Comparison of ENCODE assay signal across 23 mouse cellular contexts in genomic region chr9:34258492-34258891, GRCm38 (mm10).
DNase-seq lines count a peak whose midpoint lies in the region; ATAC-seq and TF ChIP-seq lines count a peak whose summit lies in the region.
"Had no signal": no experiment of that assay in that cellular context is flagged by ENCODE, and none has a peak within 500 bp of the region (broad histone marks: within the 10 kb centered on the region; RNA-seq: fewer than 3 reads in every experiment).

No protein-coding gene starts in this region.

- H3K4me3 ChIP-seq in kidney, adult 2 months (ENCODE audit: insufficient read depth, low read depth, low read length), result no peak overlapping the region
- no peak overlapping the region for H3K4me3 ChIP-seq in limb, embryonic 11.5 days (ENCODE audit: low read depth, low read length)
- H3K4me3 ChIP-seq in limb, embryonic 10.5 days, result no peak overlapping the region
- H3K4me3 ChIP-seq in lung, embryonic 14.5 days (ENCODE audit: low read depth, low read length), result no peak overlapping the region
- H3K4me3 ChIP-seq: embryonic facial prominence, embryonic 12.5 days; embryonic facial prominence, embryonic 15.5 days; gastrocnemius, adult 2 months; hindbrain, embryonic 12.5 days; hindbrain, embryonic 15.5 days had no signal

- no peaks in the 10 kb centered on the region for H3K4me1 ChIP-seq in kidney, adult 2 months (ENCODE audit: control insufficient read depth, insufficient read depth, low read length)
- no peaks in the 10 kb centered on the region for H3K4me1 ChIP-seq in limb, embryonic 11.5 days (ENCODE audit: control insufficient read depth, insufficient read depth, low read length)
- peaks cover 8% of the 10 kb centered on the region for H3K4me1 ChIP-seq in limb, embryonic 10.5 days
- H3K4me1 ChIP-seq in lung, embryonic 14.5 days (ENCODE audit: insufficient read depth), result no peaks in the 10 kb centered on the region
- H3K4me1 ChIP-seq: embryonic facial prominence, embryonic 12.5 days; embryonic facial prominence, embryonic 15.5 days; hindbrain, embryonic 12.5 days; hindbrain, embryonic 15.5 days had no signal

- no peak for TF ChIP-seq CTCF in kidney, adult 2 months (conservative IDR thresholded peaks at IDR 0.05; ENCODE audit: insufficient read depth, insufficient read length, low read depth, low read length)
- no peak for TF ChIP-seq CTCF in lung, embryonic 14.5 days (IDR thresholded peaks at IDR 0.05; ENCODE audit: low read depth)

- no peak overlapping the region for H3K9ac ChIP-seq in limb, embryonic 11.5 days (ENCODE audit: low read length)
- H3K9ac ChIP-seq in lung, embryonic 14.5 days, result no peak overlapping the region
- H3K9ac ChIP-seq: embryonic facial prominence, embryonic 12.5 days; embryonic facial prominence, embryonic 15.5 days; forebrain, postnatal 0 days; hindbrain, embryonic 12.5 days; hindbrain, embryonic 15.5 days had no signal

- no peaks in the 10 kb centered on the region for H3K9me3 ChIP-seq in limb, embryonic 11.5 days (ENCODE audit: control insufficient read depth, low read length)
- no peaks in the 10 kb centered on the region for H3K9me3 ChIP-seq in limb, embryonic 10.5 days (replicated peaks)
- no peaks in the 10 kb centered on the region for H3K9me3 ChIP-seq in lung, embryonic 14.5 days (ENCODE audit: low read depth, low read length)
- H3K9me3 ChIP-seq: embryonic facial prominence, embryonic 12.5 days; embryonic facial prominence, embryonic 15.5 days; hindbrain, embryonic 12.5 days; hindbrain, embryonic 15.5 days had no signal

- H3K27me3 ChIP-seq in kidney, adult 2 months (replicated peaks; ENCODE audit: control insufficient read depth, insufficient read depth, low read length), result no peaks in the 10 kb centered on the region
- H3K27me3 ChIP-seq in limb, embryonic 11.5 days (ENCODE audit: control insufficient read depth, insufficient read depth, low read length), result no peaks in the 10 kb centered on the region
- no peaks in the 10 kb centered on the region for H3K27me3 ChIP-seq in limb, embryonic 10.5 days (ENCODE audit: low read depth, poor library complexity, severe bottlenecking)
- H3K27me3 ChIP-seq in lung, embryonic 14.5 days (ENCODE audit: insufficient read depth, low read length), result no peaks in the 10 kb centered on the region
- H3K27me3 ChIP-seq: embryonic facial prominence, embryonic 12.5 days; embryonic facial prominence, embryonic 15.5 days; hindbrain, embryonic 12.5 days; hindbrain, embryonic 15.5 days had no signal

- peak; percentile 38 for DNase-seq in kidney, adult 2 months
- DNase-seq in kidney, postnatal 10 days, result no peak
- no peak for DNase-seq in limb, embryonic 11.5 days (ENCODE audit: low spot score)
- no peak for DNase-seq in limb, embryonic 10.5 days (ENCODE audit: low spot score)
- DNase-seq in lung, embryonic 14.5 days, result peak; percentile 4
- DNase-seq in lung, postnatal 4 days, result no peak
- DNase-seq in thymus, postnatal 10 days (ENCODE audit: low spot score in 2 of 2), result no peak
- DNase-seq: adrenal gland, adult 2 months; adrenal gland, postnatal 25 days; cerebellum, adult 18-20 months; cerebellum, adult 9-10 months; cerebellum, postnatal 14 days; forebrain, postnatal 0 days; gastrocnemius, adult 2 months; gastrocnemius, postnatal 14 days; heart, adult 11 months had no signal

- WGBS in kidney, adult 2 months, result 47% methylated on average over 2 of the region's 2 CpGs
- WGBS in limb, embryonic 11.5 days, result 32% methylated on average over 2 of the region's 2 CpGs
- WGBS in limb, embryonic 10.5 days, result 39% methylated on average over 2 of the region's 2 CpGs
- WGBS in lung, embryonic 14.5 days, result 30% methylated on average over 2 of the region's 2 CpGs

- 0 out of 2 replicates have a peak, but pooled peaks have one; percentile 31 for ATAC-seq in limb, embryonic 11.5 days (ENCODE audit: insufficient number of reproducible peaks, low FRiP score, low TSS enrichment, low read depth)
- ATAC-seq in lung, embryonic 14.5 days (ENCODE audit: insufficient read depth), result no peak
- ATAC-seq: CD4-positive, CD25-positive, alpha-beta regulatory T cell, adult 4 months; forebrain, embryonic 14.5 days; forebrain, postnatal 0 days had no signal

- H3K4me2 ChIP-seq in limb, embryonic 11.5 days (ENCODE audit: low read depth, severe bottlenecking), result no peak overlapping the region
- H3K4me2 ChIP-seq in lung, embryonic 14.5 days, result no peak overlapping the region
- H3K4me2 ChIP-seq: embryonic facial prominence, embryonic 12.5 days; embryonic facial prominence, embryonic 15.5 days; heart, embryonic 11.5 days; hindbrain, embryonic 12.5 days; hindbrain, embryonic 15.5 days had no signal

- no peaks in the 10 kb centered on the region for H3K36me3 ChIP-seq in kidney, adult 2 months (ENCODE audit: control insufficient read depth, insufficient read depth, low read length)
- no peaks in the 10 kb centered on the region for H3K36me3 ChIP-seq in limb, embryonic 11.5 days (ENCODE audit: control insufficient read depth, insufficient read depth, low read length)
- H3K36me3 ChIP-seq in limb, embryonic 10.5 days, result no peaks in the 10 kb centered on the region
- H3K36me3 ChIP-seq in lung, embryonic 14.5 days (ENCODE audit: insufficient read depth), result no peaks in the 10 kb centered on the region
- H3K36me3 ChIP-seq: embryonic facial prominence, embryonic 12.5 days; embryonic facial prominence, embryonic 15.5 days; hindbrain, embryonic 12.5 days; hindbrain, embryonic 15.5 days had no signal

- no peak overlapping the region for H3K27ac ChIP-seq in kidney, adult 2 months (ENCODE audit: insufficient read depth, low read depth, low read length)
- H3K27ac ChIP-seq in limb, embryonic 11.5 days (replicated peaks; ENCODE audit: low read depth, low read length), result no peak overlapping the region
- no peak overlapping the region for H3K27ac ChIP-seq in limb, embryonic 10.5 days
- no peak overlapping the region for H3K27ac ChIP-seq in lung, embryonic 14.5 days (ENCODE audit: low read depth)
- H3K27ac ChIP-seq: embryonic facial prominence, embryonic 12.5 days; embryonic facial prominence, embryonic 15.5 days; gastrocnemius, adult 2 months; hindbrain, embryonic 12.5 days; hindbrain, embryonic 15.5 days had no signal

- TF ChIP-seq POLR2A in kidney, adult 2 months (IDR thresholded peaks at IDR 0.05; ENCODE audit: low read depth, low read length), result no peak

Comparison
In these comparisons a context has a peak if more than half of its experiments do, and no peak if none do; other contexts are left out.
1. DNase-seq: peak in kidney, adult 2 months (single experiment) and lung, embryonic 14.5 days (single experiment); none in kidney, postnatal 10 days (single experiment), limb, embryonic 11.5 days (single experiment), limb, embryonic 10.5 days (single experiment), lung, postnatal 4 days (0 of 2) and thymus, postnatal 10 days (0 of 2).